Mouse (Mus musculus) adrenal gland, adult (tissue): Measurements from ENCODE around the gene Stap1.

ENCODE experiments used
- DNase-seq, 2 experiments: peaks; one replicate each; pipeline ENCODE4 v3.0.0; 2022 to 2023; ENCODE audit warnings: low spot score in 1 of 2; ENCODE audit not compliant: inconsistent age in 2 of 2

The Stap1 gene

GRCm38 (mm10) chr5:86071538-86071937, at the start of gene Stap1:
Gene Stap1 (plus strand): TSS chr5:86071746.
- peak in 1 of 2 experiments; percentile 34 for DNase-seq

- no peak for DNase-seq
Observed at GRCm38 (mm10) chr5:86029820-86030219, 41.7 kb upstream of the Stap1 start.

- no peak for DNase-seq
Observed at GRCm38 (mm10) chr5:86063501-86063900, 8.0 kb upstream of the Stap1 start.

- DNase-seq: peak; percentile 98 to 99
Observed at GRCm38 (mm10) chr5:86065101-86065875, 6.3 kb upstream of the Stap1 start, which contains the start of gene Cenpc1. Gene Cenpc1 (minus strand): TSS chr5:86065583.

- no peak for DNase-seq
Observed at GRCm38 (mm10) chr5:86065876-86066550, 5.5 kb upstream of the Stap1 start.

- DNase-seq: peak; percentile 91 to 97
Observed at GRCm38 (mm10) chr5:86066551-86066929, 5.0 kb upstream of the Stap1 start.

- peak; percentile 42 to 69 for DNase-seq
Observed at GRCm38 (mm10) chr5:86068451-86068850, 3.1 kb upstream of the Stap1 start.

GRCm38 (mm10) chr5:86069121-86069520, 2.4 kb upstream of the Stap1 start:
- DNase-seq: no peak

GRCm38 (mm10) chr5:86072756-86073386, 1.3 kb downstream of the Stap1 start:
- DNase-seq: no peak

- DNase-seq: no peak
Observed at GRCm38 (mm10) chr5:86078720-86079334, 7.3 kb downstream of the Stap1 start.

- DNase-seq: no peak
Observed at GRCm38 (mm10) chr5:86083987-86084386, 12.4 kb downstream of the Stap1 start.

GRCm38 (mm10) chr5:86084979-86085378, 13.4 kb downstream of the Stap1 start:
- DNase-seq: no peak

GRCm38 (mm10) chr5:86086751-86087150, 15.2 kb downstream of the Stap1 start:
- DNase-seq: no peak

- DNase-seq: no peak
Observed at GRCm38 (mm10) chr5:86094754-86095153, 23.2 kb downstream of the Stap1 start.

- DNase-seq: no peak
Observed at GRCm38 (mm10) chr5:86098988-86099387, 27.4 kb downstream of the Stap1 start.

GRCm38 (mm10) chr5:86100621-86101020, 29.1 kb downstream of the Stap1 start:
- DNase-seq: no peak

GRCm38 (mm10) chr5:86102176-86102575, 30.6 kb downstream of the Stap1 start:
- no peak for DNase-seq

- DNase-seq: no peak
Observed at GRCm38 (mm10) chr5:86106610-86107009, 35.1 kb downstream of the Stap1 start.

GRCm38 (mm10) chr5:86111074-86111473, 39.5 kb downstream of the Stap1 start:
- no peak for DNase-seq

GRCm38 (mm10) chr5:86113037-86113436, 41.5 kb downstream of the Stap1 start:
- peak; percentile 48 to 70 for DNase-seq

GRCm38 (mm10) chr5:86113997-86114396, 42.5 kb downstream of the Stap1 start:
- DNase-seq: peak; percentile 13 to 35
